Mouse (Mus musculus) liver, postnatal 0 days (tissue): Measurements from ENCODE around the gene Fndc7.

Experiments
- CTCF ChIP-seq: sonication (generic); IDR thresholded peaks from 2 replicates; pipeline ENCODE4 v1.5.1; 2016; ENCODE audit warnings: antibody characterized with exemption, low read depth
- EP300 ChIP-seq: IDR thresholded peaks from 2 replicates; pipeline ENCODE4 v1.6.1; 2016; ENCODE audit warnings: antibody characterized with exemption, low read depth, mild to moderate bottlenecking

DNA sequence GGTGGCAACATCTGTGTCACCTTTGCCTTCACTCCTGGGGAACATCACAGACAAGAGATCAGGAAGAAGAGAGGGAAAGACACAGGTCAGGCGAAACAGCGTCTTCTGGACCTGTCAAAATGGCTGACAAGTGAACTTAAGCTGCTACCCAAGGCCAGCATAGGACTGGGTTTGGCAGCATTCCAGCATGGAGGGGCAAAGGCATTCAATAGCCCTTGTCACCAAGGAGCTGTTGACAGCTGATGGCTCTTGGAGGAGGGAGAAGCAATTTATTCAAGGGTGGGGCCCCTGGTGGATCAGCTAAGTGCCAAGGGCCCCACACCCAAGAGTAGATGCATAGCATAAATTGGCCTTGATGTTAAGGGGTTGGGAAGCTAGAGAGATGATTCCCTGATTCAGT, 10.7 kb downstream of the Fndc7 start:
- no peak for TF ChIP-seq CTCF
- TF ChIP-seq EP300 = no peak
